In genomic region chr3:84431257-84431656, GRCm38 (mm10) we compare ENCODE assay signal across 14 mouse cellular contexts.
"Had no signal": no experiment of that assay in that cellular context is flagged by ENCODE, and none has a peak within 500 bp of the region (broad histone marks: within the 10 kb centered on the region; RNA-seq: fewer than 3 reads in every experiment).

No protein-coding gene starts in this region.

- H3K4me3 ChIP-seq: liver, embryonic 15.5 days; midbrain, embryonic 15.5 days; neural tube, embryonic 13.5 days had no signal

- H3K27me3 ChIP-seq: midbrain, embryonic 15.5 days; neural tube, embryonic 13.5 days had no signal

- H3K9ac ChIP-seq: liver, embryonic 15.5 days; midbrain, embryonic 15.5 days; neural tube, embryonic 13.5 days had no signal

- H3K4me2 ChIP-seq: liver, embryonic 11.5 days; liver, embryonic 15.5 days; midbrain, embryonic 15.5 days; neural tube, embryonic 13.5 days had no signal

- H3K36me3 ChIP-seq: liver, embryonic 15.5 days; midbrain, embryonic 15.5 days; neural tube, embryonic 13.5 days had no signal

- H3K27ac ChIP-seq: kidney, postnatal 0 days; liver, embryonic 15.5 days; midbrain, embryonic 15.5 days; neural tube, embryonic 13.5 days had no signal

- H3K9me3 ChIP-seq: liver, embryonic 15.5 days; midbrain, embryonic 15.5 days; neural tube, embryonic 13.5 days had no signal

- DNase-seq: kidney, adult 9 months; kidney, postnatal 36 days; layer of hippocampus, adult 9-11 months; layer of hippocampus, postnatal 36 days; retina, postnatal 1 day; right cerebral cortex, postnatal 4 days; spleen, adult 18-20 months; thymus, postnatal 4 days had no signal

- ATAC-seq: intestine, postnatal 0 days; midbrain, embryonic 15.5 days had no signal
